Mouse (Mus musculus) heart, embryonic 12.5 days (tissue): ENCODE results near the gene Isg15. TPM values are rescaled to one million over a fixed set of nuclear protein-coding genes. Genes with fewer than 3 reads are reported as not detected.

Experiments
- ATAC-seq: fragments of 200-750 bp; cut with Nextera tagmentation; 2 replicates; pipeline ENCODE4 v1.8.0; 2017; ENCODE audit warnings: moderate TSS enrichment, moderate library complexity; ENCODE audit not compliant: insufficient number of reproducible peaks, low FRiP score
- H3K27ac ChIP-seq: fragments of 300-500 bp; sonication (generic); 2 replicates; pipeline ENCODE4 v1.5.1; 2016; ENCODE audit warnings: mild to moderate bottlenecking, moderate library complexity; ENCODE audit not compliant: poor library complexity, severe bottlenecking
- H3K27me3 ChIP-seq: fragments of 300-500 bp; sonication (generic); replicated peaks from 2 replicates; pipeline ENCODE4 v1.6.1; 2016; ENCODE audit warnings: mild to moderate bottlenecking, moderate library complexity
- H3K36me3 ChIP-seq: fragments of 300-500 bp; sonication (generic); 2 replicates; pipeline ENCODE4 v1.6.1; 2016; ENCODE audit warnings: mild to moderate bottlenecking, moderate library complexity
- H3K4me1 ChIP-seq: fragments of 300-500 bp; sonication (generic); replicated peaks from 2 replicates; pipeline ENCODE4 v1.6.1; 2016; ENCODE audit warnings: mild to moderate bottlenecking
- H3K4me2 ChIP-seq: fragments of 300-500 bp; sonication (generic); 2 replicates; pipeline ENCODE4 v1.6.1; 2016; ENCODE audit warnings: mild to moderate bottlenecking, moderate library complexity
- H3K4me3 ChIP-seq: fragments of 300-500 bp; sonication (generic); 2 replicates; pipeline ENCODE4 v1.5.1; 2016; ENCODE audit warnings: mild to moderate bottlenecking
- H3K9ac ChIP-seq: fragments of 300-500 bp; sonication (generic); 2 replicates; pipeline ENCODE4 v1.6.1; 2016; ENCODE audit warnings: mild to moderate bottlenecking, moderate library complexity
- H3K9me3 ChIP-seq: fragments of 300-500 bp; sonication (generic); replicated peaks from 2 replicates; pipeline ENCODE4 v1.6.1; 2016; ENCODE audit warnings: mild to moderate bottlenecking, moderate library complexity
- WGBS: fragments of 180-500 bp; shearing (Covaris S2); methylation state at CpG from one replicate; pipeline ENCODE4 v1.1.7; 2016; 5-methylcytosine and 5-hydroxymethylcytosine counted together
- polyA plus RNA-seq: library from polyadenylated mRNA; unstranded; fragments of >200 nt; fragmentation: Nextera tagmentation; extraction: Ambion mirVana; gene quantifications from 2 replicates; pipeline ENCODE4 v1.2.1, GENCODE M21; 2016

Gene Isg15
- polyA plus RNA-seq, 1 experiment from 2014 or later, result 2.8 TPM

DNA sequence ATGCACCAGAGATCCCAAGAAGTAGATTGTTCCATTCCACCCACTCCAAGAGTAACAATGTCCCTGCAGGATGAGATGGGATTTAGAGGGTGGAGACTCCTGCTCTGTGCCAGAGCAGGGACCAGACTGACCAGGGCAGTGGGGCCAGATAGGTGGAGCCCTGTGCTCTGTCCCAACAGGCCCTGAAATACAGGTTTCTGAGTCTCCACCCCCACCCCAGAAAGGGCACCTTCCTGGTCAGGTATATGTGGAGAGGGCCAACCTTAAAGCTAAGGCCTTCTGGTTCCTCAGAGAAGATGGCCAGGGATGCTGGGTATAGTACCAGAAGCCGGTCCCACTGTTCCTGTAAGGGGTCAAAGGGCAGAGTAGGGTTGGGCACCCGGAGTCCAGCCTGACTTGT is 23.7 kb upstream of the Isg15 start:
- Histone ChIP-seq H3K36me3 (peaks cover 5% of the 10 kb centered on the region), H3K9me3 (no peaks in the 10 kb centered on the region), H3K4me2 (no peak overlapping the region), H3K4me1 (peaks cover 15% of the 10 kb centered on the region), H3K4me3 (no peak overlapping the region), H3K9ac (no peak overlapping the region), H3K27me3 (no peaks in the 10 kb centered on the region), H3K27ac (no peak overlapping the region)
- no peak for ATAC-seq
- 67% methylated on average over 2 of the region's 2 CpGs for WGBS

DNA sequence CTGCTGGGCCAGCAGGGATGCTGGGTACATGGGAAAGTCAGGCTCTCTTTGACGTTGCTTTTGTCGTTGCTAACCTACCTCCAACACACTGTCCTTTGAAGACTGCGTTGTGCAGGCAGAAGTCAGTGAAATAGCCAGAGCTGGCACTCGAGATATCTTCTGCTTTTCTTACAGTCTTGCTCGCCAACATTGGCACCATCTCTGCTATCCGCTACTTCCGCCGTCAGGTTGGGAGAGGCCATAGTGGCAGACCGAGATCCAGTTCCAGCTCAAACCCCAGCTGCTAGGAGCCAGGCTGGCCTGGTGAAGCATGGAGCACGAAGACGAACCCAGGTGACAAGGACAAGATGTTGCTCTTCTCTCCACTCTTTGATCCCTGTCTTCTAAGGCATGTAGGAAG is 19.3 kb upstream of the Isg15 start:
- no peaks in the 10 kb centered on the region for H3K9me3 ChIP-seq
- H3K36me3 ChIP-seq, result no peaks in the 10 kb centered on the region
- H3K27me3 ChIP-seq, result no peaks in the 10 kb centered on the region
- no peak overlapping the region for H3K9ac ChIP-seq
- ATAC-seq, result no peak
- 85% methylated on average over 11 of the region's 11 CpGs for WGBS
- no peak overlapping the region for H3K4me2 ChIP-seq
- H3K4me3 ChIP-seq, result no peak overlapping the region
- peaks cover 23% of the 10 kb centered on the region for H3K4me1 ChIP-seq
- H3K27ac ChIP-seq, result no peak overlapping the region

DNA sequence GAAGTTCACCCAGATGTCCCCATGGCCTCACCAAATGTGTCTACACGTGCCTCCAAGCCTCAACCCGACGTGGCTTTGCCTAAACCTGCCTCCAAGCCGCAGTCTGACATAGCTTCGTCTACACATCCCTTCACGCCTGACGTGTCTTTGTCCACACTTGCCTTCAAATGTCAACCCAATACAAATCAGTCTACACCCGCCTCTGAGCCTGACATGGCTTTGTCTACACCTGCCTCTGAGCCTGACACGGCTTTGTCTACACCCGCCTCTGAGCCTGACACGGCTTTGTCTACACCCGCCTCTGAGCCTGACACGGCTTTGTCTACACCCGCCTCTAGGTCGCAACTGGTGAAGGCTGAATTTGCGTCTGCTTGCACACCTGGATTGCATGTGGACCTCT is 17.2 kb upstream of the Isg15 start:
- Histone ChIP-seq H3K27ac (no peak overlapping the region), H3K27me3 (no peaks in the 10 kb centered on the region), H3K9me3 (no peaks in the 10 kb centered on the region), H3K4me1 (peaks cover 23% of the 10 kb centered on the region), H3K4me3 (no peak overlapping the region), H3K9ac (no peak overlapping the region), H3K36me3 (no peaks in the 10 kb centered on the region), H3K4me2 (no peak overlapping the region)
- ATAC-seq, result no peak
- WGBS, result 77% methylated on average over 16 of the region's 16 CpGs

DNA sequence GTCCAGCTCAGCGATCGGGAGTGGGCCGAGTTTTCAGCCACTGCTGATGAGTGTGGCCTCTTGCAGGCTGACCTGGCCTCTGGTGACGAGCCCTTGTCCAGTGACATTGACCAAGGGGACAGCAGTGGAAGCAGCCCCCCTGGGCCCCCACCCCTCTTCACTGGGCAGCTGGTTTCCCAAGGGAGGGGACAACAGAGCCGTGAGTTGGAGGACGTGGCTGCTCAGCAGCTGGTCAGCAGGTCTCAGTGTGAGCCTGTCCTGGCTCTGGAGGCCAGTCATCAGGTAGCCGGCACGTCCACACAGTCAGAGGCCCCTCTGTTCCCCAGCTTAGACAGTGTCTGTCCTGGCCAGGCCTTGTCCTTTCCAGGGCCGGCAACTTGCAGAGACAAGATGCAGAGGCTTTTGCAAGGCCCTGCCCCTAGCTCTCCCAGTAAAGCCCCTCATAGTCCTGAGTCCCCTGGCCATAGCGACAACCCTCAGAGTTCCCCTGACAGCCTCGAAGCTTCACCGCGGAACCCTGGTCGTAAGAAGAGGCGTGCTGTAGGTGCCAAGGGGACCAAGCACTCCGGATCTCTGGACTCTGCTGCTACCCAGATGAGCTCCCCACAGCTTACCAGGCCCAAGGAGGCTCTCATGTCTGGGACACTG is 16.5 kb upstream of the Isg15 start:
- peak overlapping the region; percentile 44; the same call in 1 of the 2 replicates for H3K9ac ChIP-seq
- no peak overlapping the region for H3K4me2 ChIP-seq
- 69% methylated on average over 16 of the region's 16 CpGs for WGBS
- ATAC-seq, result no peak
- no peak overlapping the region for H3K27ac ChIP-seq
- no peaks in the 10 kb centered on the region for H3K27me3 ChIP-seq
- H3K4me1 ChIP-seq, result peaks cover 23% of the 10 kb centered on the region
- no peak overlapping the region for H3K4me3 ChIP-seq
- H3K9me3 ChIP-seq, result no peaks in the 10 kb centered on the region
- H3K36me3 ChIP-seq, result no peaks in the 10 kb centered on the region

DNA sequence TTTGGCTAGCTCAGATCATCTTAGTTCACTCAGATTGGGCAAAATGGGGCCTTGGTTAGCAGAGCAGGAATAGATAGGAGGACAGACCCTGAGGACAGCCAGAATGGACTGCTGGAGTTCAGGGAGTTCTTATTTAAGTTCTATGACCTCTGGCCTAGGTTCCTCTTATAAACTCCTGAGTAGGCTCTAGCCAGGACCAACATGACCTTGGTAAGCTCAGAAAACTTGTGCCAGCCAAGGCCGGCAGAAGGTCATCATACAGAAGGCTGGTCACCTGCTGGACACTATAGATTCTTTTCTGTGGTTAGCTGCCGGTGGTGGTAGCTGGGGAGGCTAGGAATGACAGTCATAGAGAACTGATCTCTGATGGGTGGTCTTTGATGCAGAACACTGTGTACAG is 15.6 kb upstream of the Isg15 start:
- no peak for ATAC-seq
- Histone ChIP-seq H3K9ac (no peak overlapping the region), H3K4me1 (peaks cover 23% of the 10 kb centered on the region), H3K36me3 (no peaks in the 10 kb centered on the region), H3K4me3 (no peak overlapping the region), H3K4me2 (peak overlapping the region; percentile 15; the same call in 1 of the 2 replicates), H3K9me3 (no peaks in the 10 kb centered on the region), H3K27me3 (no peaks in the 10 kb centered on the region), H3K27ac (peak overlapping the region; percentile 22; the same call in 1 of the 2 replicates)
- WGBS, result 78% methylated on average over 2 of the region's 2 CpGs

DNA sequence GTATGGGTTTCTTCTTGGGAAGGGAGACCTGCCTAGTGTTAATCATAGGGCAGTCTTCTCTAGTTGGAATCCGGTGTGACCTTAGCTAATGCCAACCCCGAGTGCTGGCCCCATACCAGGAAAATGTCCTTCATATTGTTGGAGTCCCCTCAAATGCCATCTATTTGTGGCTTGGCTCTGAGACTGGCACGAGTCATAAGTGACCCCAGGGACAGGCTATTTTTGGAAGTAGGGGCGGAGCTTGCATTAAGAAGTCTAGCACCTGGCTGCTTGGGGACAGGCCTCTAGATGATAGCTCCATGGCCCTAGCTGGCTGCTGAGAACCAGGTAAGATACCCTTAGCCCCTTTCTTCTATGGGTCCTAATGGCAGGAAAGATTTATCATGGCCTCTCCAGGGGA is 15.0 kb upstream of the Isg15 start, which contains the start of gene Perm1:
Gene Perm1, plus strand, starts transcription at position 220 of the 400 bp plus-strand sequence.
- H3K4me2 ChIP-seq, result peak within 1 kb of the TSS; percentile 15; the same call in 1 of the 2 replicates
- H3K27me3 ChIP-seq, result no peaks in the 10 kb centered on the region
- no peak for ATAC-seq
- H3K4me3 ChIP-seq, result no peak within 1 kb of the TSS
- WGBS, result 58% methylated on average over 4 of the region's 4 CpGs
- peaks cover 23% of the 10 kb centered on the region for H3K4me1 ChIP-seq
- H3K9ac ChIP-seq, result no peak within 1 kb of the TSS
- no peaks in the 10 kb centered on the region for H3K36me3 ChIP-seq
- H3K27ac ChIP-seq, result peak within 1 kb of the TSS; percentile 59
- no peaks in the 10 kb centered on the region for H3K9me3 ChIP-seq

DNA sequence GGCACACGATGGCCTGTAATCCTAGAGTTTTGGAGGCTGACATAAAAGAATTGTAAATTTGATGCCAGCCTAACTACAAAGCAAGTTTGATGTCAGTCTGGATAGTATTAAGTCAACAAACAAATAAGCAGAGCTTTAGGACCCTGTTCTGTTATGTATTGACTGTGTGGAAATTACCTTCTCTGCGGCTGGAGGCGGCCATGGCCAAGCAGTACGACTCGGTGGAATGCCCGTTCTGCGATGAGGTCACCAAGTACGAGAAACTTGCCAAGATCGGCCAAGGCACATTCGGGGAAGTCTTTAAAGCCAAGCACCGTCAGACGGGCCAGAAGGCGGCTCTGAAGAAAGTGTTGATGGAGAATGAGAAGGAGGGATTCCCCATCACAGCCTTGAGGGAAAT is 12.5 kb upstream of the Isg15 start:
- H3K4me1 ChIP-seq, result peaks cover 23% of the 10 kb centered on the region
- WGBS, result 88% methylated on average over 13 of the region's 13 CpGs
- H3K27ac ChIP-seq, result no peak overlapping the region
- no peak overlapping the region for H3K9ac ChIP-seq
- H3K4me3 ChIP-seq, result no peak overlapping the region
- ATAC-seq, result no peak
- no peak overlapping the region for H3K4me2 ChIP-seq
- H3K27me3 ChIP-seq, result no peaks in the 10 kb centered on the region
- no peaks in the 10 kb centered on the region for H3K9me3 ChIP-seq
- H3K36me3 ChIP-seq, result no peaks in the 10 kb centered on the region

DNA sequence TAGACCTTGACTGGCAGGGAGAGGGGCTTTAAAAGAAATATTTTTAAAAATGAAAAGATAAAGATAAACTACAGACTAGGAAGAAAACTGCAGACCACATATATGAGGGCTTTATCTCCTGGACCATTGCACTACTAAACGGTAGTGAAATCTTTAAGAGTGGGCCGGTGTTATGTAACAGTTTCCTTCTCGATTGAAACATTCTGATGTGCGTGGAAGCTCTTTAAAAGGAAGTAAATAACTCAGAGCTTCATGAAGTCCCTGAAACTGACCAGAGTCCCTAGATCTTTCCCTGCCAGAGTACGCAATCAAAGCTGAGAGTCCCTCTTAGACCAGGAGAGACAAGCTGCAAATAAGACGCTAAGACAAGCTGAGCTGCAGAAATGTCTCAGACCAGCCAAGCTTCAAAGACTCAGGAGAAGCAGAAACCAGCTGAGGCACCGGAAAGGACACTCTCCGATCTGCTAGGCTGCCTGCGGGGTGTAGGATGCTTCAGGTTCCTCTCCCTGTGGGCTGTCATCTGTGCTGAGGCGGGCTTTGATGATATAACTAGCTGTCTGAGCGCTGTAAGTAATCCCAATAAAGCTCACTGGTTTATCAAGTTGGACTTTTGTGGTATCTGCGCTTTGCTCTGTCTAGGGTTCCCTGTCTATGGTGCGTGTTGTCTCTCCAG is 9.5 kb upstream of the Isg15 start:
- Histone ChIP-seq H3K4me2 (no peak overlapping the region), H3K9ac (no peak overlapping the region), H3K27ac (no peak overlapping the region), H3K9me3 (no peaks in the 10 kb centered on the region), H3K4me1 (peaks cover 2% of the 10 kb centered on the region), H3K36me3 (no peaks in the 10 kb centered on the region), H3K27me3 (no peaks in the 10 kb centered on the region), H3K4me3 (no peak overlapping the region)
- 59% methylated on average over 13 of the region's 13 CpGs for WGBS
- ATAC-seq, result no peak

DNA sequence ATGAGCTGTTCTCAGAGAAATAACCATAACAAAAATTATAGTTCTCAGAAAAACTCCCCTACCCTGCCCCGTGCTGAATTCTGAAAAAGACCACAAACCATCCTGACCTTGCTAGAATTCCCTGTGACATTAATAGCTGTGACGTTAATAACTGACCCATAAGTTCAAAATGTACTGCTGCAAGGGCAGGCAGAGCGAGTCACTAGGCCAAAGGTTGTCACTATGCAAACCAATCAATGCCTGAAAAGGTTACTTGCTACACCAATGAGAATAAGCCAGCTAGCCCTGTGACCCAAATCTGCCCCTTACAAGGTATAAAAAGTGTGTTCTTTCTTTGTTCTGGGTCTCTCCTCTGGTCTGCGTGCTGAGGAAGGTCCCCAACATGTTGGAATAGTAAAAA is 8.3 kb upstream of the Isg15 start:
- H3K4me3 ChIP-seq, result no peak overlapping the region
- H3K4me1 ChIP-seq, result peaks cover 6% of the 10 kb centered on the region; the same call in 1 of the 2 replicates
- no peak overlapping the region for H3K9ac ChIP-seq
- WGBS, result 86% methylated on average over 4 of the region's 4 CpGs
- H3K4me2 ChIP-seq, result no peak overlapping the region
- ATAC-seq, result no peak
- no peaks in the 10 kb centered on the region for H3K9me3 ChIP-seq
- H3K27ac ChIP-seq, result no peak overlapping the region
- peaks cover 4% of the 10 kb centered on the region; the same call in 1 of the 2 replicates for H3K27me3 ChIP-seq
- no peaks in the 10 kb centered on the region for H3K36me3 ChIP-seq

DNA sequence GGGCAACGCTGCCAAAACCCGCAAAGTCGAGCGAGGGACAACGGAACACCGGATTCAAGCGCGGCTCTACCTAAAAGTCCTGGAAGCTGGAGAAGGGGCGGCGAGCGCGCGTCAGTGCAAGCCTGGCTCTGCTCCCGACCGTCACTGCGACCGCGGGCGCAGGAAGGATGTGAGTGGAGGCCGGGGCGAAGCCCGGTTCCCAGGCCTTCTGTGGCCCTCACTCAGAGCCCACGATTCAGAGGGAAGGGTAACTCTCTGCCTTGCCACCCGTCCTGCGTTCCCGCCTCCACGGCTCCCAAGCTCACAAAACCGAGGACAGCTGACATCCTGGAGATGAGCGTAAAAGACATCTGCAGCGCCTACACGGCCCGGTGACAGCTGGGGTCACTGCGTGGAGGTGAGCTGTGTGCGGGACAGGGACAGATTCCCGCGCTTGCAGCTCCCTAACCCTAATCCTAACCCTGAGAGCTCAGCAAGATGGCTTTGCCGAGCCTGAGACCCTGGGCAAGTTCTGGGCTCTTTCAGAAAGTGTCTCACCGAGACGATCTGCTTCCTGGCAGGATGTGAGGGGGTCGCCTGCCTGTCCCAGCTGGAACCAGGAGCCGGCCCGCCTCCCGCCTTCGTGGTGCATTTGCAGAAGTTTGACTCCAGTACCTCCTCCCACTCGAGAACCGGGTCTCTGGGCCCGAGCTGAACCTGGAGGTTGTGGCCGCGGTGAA is 3.0 kb upstream of the Isg15 start:
- Histone ChIP-seq H3K27ac (peak overlapping the region; percentile 69), H3K4me2 (peak overlapping the region; percentile 97), H3K9me3 (no peaks in the 10 kb centered on the region), H3K36me3 (no peaks in the 10 kb centered on the region), H3K27me3 (peaks cover 4% of the 10 kb centered on the region; the same call in 1 of the 2 replicates), H3K9ac (peak overlapping the region; percentile 71), H3K4me1 (peaks cover 26% of the 10 kb centered on the region), H3K4me3 (peak overlapping the region; percentile 60)
- peak; percentile 47; the same call in 1 of the 2 replicates for ATAC-seq
- under 1% methylated on average over 49 of the region's 49 CpGs for WGBS

DNA sequence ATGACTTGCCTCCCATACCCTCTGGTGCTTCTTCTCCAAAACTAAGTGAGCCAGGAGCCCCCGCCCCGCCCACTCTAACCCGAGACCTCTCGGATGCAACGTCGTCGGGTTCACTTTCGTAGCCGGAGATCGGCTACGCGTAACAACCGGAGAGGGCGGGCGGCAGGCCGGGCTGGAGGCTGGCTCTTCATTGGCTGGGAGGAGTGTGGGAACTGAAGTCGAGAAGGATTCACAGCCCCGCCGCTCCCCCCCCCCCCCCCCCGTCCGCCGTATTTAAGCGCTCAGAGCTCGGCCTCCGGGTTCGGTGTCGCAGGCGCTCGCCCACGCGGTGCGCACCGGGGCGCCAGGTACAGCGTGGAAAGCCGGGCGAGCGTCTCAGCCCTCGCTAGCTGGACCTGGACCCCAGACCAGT is 2.4 kb upstream of the Isg15 start, which contains the start of gene AW011738:
Gene AW011738, plus strand, starts transcription at position 304 of the 412 bp plus-strand sequence.
- Histone ChIP-seq H3K4me1 (peaks cover 28% of the 10 kb centered on the region), H3K9ac (peak within 1 kb of the TSS; percentile 71), H3K4me2 (peak within 1 kb of the TSS; percentile 97), H3K4me3 (peak within 1 kb of the TSS; percentile 60), H3K9me3 (no peaks in the 10 kb centered on the region), H3K27me3 (peaks cover 4% of the 10 kb centered on the region; the same call in 1 of the 2 replicates), H3K36me3 (no peaks in the 10 kb centered on the region), H3K27ac (peak within 1 kb of the TSS; percentile 69)
- WGBS, result 0% methylated on average over 39 of the region's 39 CpGs
- ATAC-seq, result peak; percentile 87
